Mouse (Mus musculus): Measurements from ENCODE around the gene Lbh. TPM values are rescaled to one million over a fixed set of nuclear protein-coding genes. Genes with fewer than 3 reads are reported as not detected.

Lbh gene
- polyA plus RNA-seq, 1 experiment from 2014 or later = 30.1 TPM

- H3K4me2 ChIP-seq (ENCODE audit: low read depth, low read length) = no peak overlapping the region
- 89% methylated on average over 6 of the region's 6 CpGs for WGBS
- no peak overlapping the region for H3K9ac ChIP-seq (ENCODE audit: low read length)
- H3K9me3 ChIP-seq (replicated peaks; ENCODE audit: control insufficient read depth, low read length) = no peaks in the 10 kb centered on the region
- no peak for ATAC-seq (replicated peaks; ENCODE audit: extremely low read depth, insufficient read depth, low FRiP score)
- H3K27ac ChIP-seq (ENCODE audit: low read length) = no peak overlapping the region
- H3K4me1 ChIP-seq (ENCODE audit: control insufficient read depth, insufficient read depth, low read length) = peaks cover 17% of the 10 kb centered on the region
- H3K4me3 ChIP-seq (ENCODE audit: low read length) = no peak overlapping the region
- no peaks in the 10 kb centered on the region for H3K27me3 ChIP-seq (ENCODE audit: control insufficient read depth, insufficient read depth, low read length)
- H3K36me3 ChIP-seq (ENCODE audit: control insufficient read depth, insufficient read depth) = no peaks in the 10 kb centered on the region
Observed at GRCm38 (mm10) chr17:72953811-72954685, 35.9 kb downstream of the Lbh start.

- H3K36me3 ChIP-seq (ENCODE audit: control insufficient read depth, insufficient read depth) = no peaks in the 10 kb centered on the region
- no peak overlapping the region for H3K9ac ChIP-seq (ENCODE audit: low read length)
- H3K4me1 ChIP-seq (ENCODE audit: control insufficient read depth, insufficient read depth, low read length) = peaks cover 18% of the 10 kb centered on the region
- no peaks in the 10 kb centered on the region for H3K9me3 ChIP-seq (replicated peaks; ENCODE audit: control insufficient read depth, low read length)
- no peak overlapping the region for H3K4me3 ChIP-seq (ENCODE audit: low read length)
- peak overlapping the region; percentile 39; the same call in 1 of the 2 replicates for H3K27ac ChIP-seq (ENCODE audit: low read length)
- WGBS = 23% methylated on average over 2 of the region's 2 CpGs
- no peaks in the 10 kb centered on the region for H3K27me3 ChIP-seq (ENCODE audit: control insufficient read depth, insufficient read depth, low read length)
- H3K4me2 ChIP-seq (ENCODE audit: low read depth, low read length) = no peak overlapping the region
- ATAC-seq (replicated peaks; ENCODE audit: extremely low read depth, insufficient read depth, low FRiP score) = no peak
Observed at GRCm38 (mm10) chr17:72955534-72955933, 37.4 kb downstream of the Lbh start.

- Histone ChIP-seq H3K36me3 (ENCODE audit: control insufficient read depth, insufficient read depth) (no peaks in the 10 kb centered on the region), H3K4me1 (ENCODE audit: control insufficient read depth, insufficient read depth, low read length) (peaks cover 14% of the 10 kb centered on the region), H3K9me3 (replicated peaks; ENCODE audit: control insufficient read depth, low read length) (no peaks in the 10 kb centered on the region), H3K9ac (ENCODE audit: low read length) (no peak overlapping the region), H3K27me3 (ENCODE audit: control insufficient read depth, insufficient read depth, low read length) (no peaks in the 10 kb centered on the region), H3K4me2 (ENCODE audit: low read depth, low read length) (no peak overlapping the region), H3K27ac (ENCODE audit: low read length) (no peak overlapping the region), H3K4me3 (ENCODE audit: low read length) (no peak overlapping the region)
- 88% methylated on average over 6 of the region's 6 CpGs for WGBS
- no peak for ATAC-seq (replicated peaks; ENCODE audit: extremely low read depth, insufficient read depth, low FRiP score)
Observed at GRCm38 (mm10) chr17:72957016-72957415, 38.9 kb downstream of the Lbh start.

GRCm38 (mm10) chr17:72958886-72959285, 40.8 kb downstream of the Lbh start:
- WGBS = 59% methylated on average over 5 of the region's 5 CpGs
- peaks cover 18% of the 10 kb centered on the region for H3K4me1 ChIP-seq (ENCODE audit: control insufficient read depth, insufficient read depth, low read length)
- no peaks in the 10 kb centered on the region for H3K9me3 ChIP-seq (replicated peaks; ENCODE audit: control insufficient read depth, low read length)
- H3K27ac ChIP-seq (ENCODE audit: low read length) = no peak overlapping the region
- no peak overlapping the region for H3K4me2 ChIP-seq (ENCODE audit: low read depth, low read length)
- ATAC-seq (replicated peaks; ENCODE audit: extremely low read depth, insufficient read depth, low FRiP score) = no peak
- no peak overlapping the region for H3K4me3 ChIP-seq (ENCODE audit: low read length)
- no peaks in the 10 kb centered on the region for H3K36me3 ChIP-seq (ENCODE audit: control insufficient read depth, insufficient read depth)
- no peaks in the 10 kb centered on the region for H3K27me3 ChIP-seq (ENCODE audit: control insufficient read depth, insufficient read depth, low read length)
- H3K9ac ChIP-seq (ENCODE audit: low read length) = no peak overlapping the region

GRCm38 (mm10) chr17:72959497-72960039, 41.5 kb downstream of the Lbh start:
- Histone ChIP-seq H3K27me3 (ENCODE audit: control insufficient read depth, insufficient read depth, low read length) (no peaks in the 10 kb centered on the region), H3K9ac (ENCODE audit: low read length) (no peak overlapping the region), H3K36me3 (ENCODE audit: control insufficient read depth, insufficient read depth) (no peaks in the 10 kb centered on the region), H3K4me1 (ENCODE audit: control insufficient read depth, insufficient read depth, low read length) (peaks cover 18% of the 10 kb centered on the region), H3K4me2 (ENCODE audit: low read depth, low read length) (no peak overlapping the region), H3K27ac (ENCODE audit: low read length) (no peak overlapping the region), H3K9me3 (replicated peaks; ENCODE audit: control insufficient read depth, low read length) (no peaks in the 10 kb centered on the region), H3K4me3 (ENCODE audit: low read length) (no peak overlapping the region)
- no peak for ATAC-seq (replicated peaks; ENCODE audit: extremely low read depth, insufficient read depth, low FRiP score)
- WGBS = 60% methylated on average over 5 of the region's 5 CpGs

GRCm38 (mm10) chr17:72960243-72960642, 42.1 kb downstream of the Lbh start:
- Histone ChIP-seq H3K36me3 (ENCODE audit: control insufficient read depth, insufficient read depth) (no peaks in the 10 kb centered on the region), H3K27me3 (ENCODE audit: control insufficient read depth, insufficient read depth, low read length) (no peaks in the 10 kb centered on the region), H3K9me3 (replicated peaks; ENCODE audit: control insufficient read depth, low read length) (no peaks in the 10 kb centered on the region), H3K4me2 (ENCODE audit: low read depth, low read length) (no peak overlapping the region), H3K27ac (ENCODE audit: low read length) (no peak overlapping the region), H3K4me1 (ENCODE audit: control insufficient read depth, insufficient read depth, low read length) (peaks cover 14% of the 10 kb centered on the region), H3K4me3 (ENCODE audit: low read length) (no peak overlapping the region), H3K9ac (ENCODE audit: low read length) (no peak overlapping the region)
- WGBS = 90% methylated on average over 4 of the region's 4 CpGs
- no peak for ATAC-seq (replicated peaks; ENCODE audit: extremely low read depth, insufficient read depth, low FRiP score)

- 83% methylated on average over 2 of the region's 2 CpGs for WGBS
Observed at GRCm38 (mm10) chr17:72960873-72961272, 42.8 kb downstream of the Lbh start.

GRCm38 (mm10) chr17:72961953-72962630, 44.0 kb downstream of the Lbh start:
- H3K9ac ChIP-seq (ENCODE audit: low read length) = no peak overlapping the region
- H3K9me3 ChIP-seq (replicated peaks; ENCODE audit: control insufficient read depth, low read length) = no peaks in the 10 kb centered on the region
- H3K4me1 ChIP-seq (ENCODE audit: control insufficient read depth, insufficient read depth, low read length) = peaks cover 25% of the 10 kb centered on the region
- no peak overlapping the region for H3K4me2 ChIP-seq (ENCODE audit: low read depth, low read length)
- no peak overlapping the region for H3K4me3 ChIP-seq (ENCODE audit: low read length)
- no peaks in the 10 kb centered on the region for H3K27me3 ChIP-seq (ENCODE audit: control insufficient read depth, insufficient read depth, low read length)
- WGBS = 71% methylated on average over 8 of the region's 8 CpGs
- no peak for ATAC-seq (replicated peaks; ENCODE audit: extremely low read depth, insufficient read depth, low FRiP score)
- no peaks in the 10 kb centered on the region for H3K36me3 ChIP-seq (ENCODE audit: control insufficient read depth, insufficient read depth)
- no peak overlapping the region for H3K27ac ChIP-seq (ENCODE audit: low read length)

More at GRCm38 (mm10) chr17:72960873-72961272, 42.8 kb downstream of the Lbh start:
- H3K36me3 ChIP-seq (ENCODE audit: control insufficient read depth, insufficient read depth) = no peaks in the 10 kb centered on the region
- no peak overlapping the region for H3K4me3 ChIP-seq (ENCODE audit: low read length)
- H3K9ac ChIP-seq (ENCODE audit: low read length) = no peak overlapping the region
- no peaks in the 10 kb centered on the region for H3K9me3 ChIP-seq (replicated peaks; ENCODE audit: control insufficient read depth, low read length)
- H3K4me1 ChIP-seq (ENCODE audit: control insufficient read depth, insufficient read depth, low read length) = peaks cover 14% of the 10 kb centered on the region
- no peaks in the 10 kb centered on the region for H3K27me3 ChIP-seq (ENCODE audit: control insufficient read depth, insufficient read depth, low read length)
- no peak overlapping the region for H3K27ac ChIP-seq (ENCODE audit: low read length)
- no peak overlapping the region for H3K4me2 ChIP-seq (ENCODE audit: low read depth, low read length)
- ATAC-seq (replicated peaks; ENCODE audit: extremely low read depth, insufficient read depth, low FRiP score) = no peak

- H3K27me3 ChIP-seq (ENCODE audit: control insufficient read depth, insufficient read depth, low read length) = no peaks in the 10 kb centered on the region
- H3K4me1 ChIP-seq (ENCODE audit: control insufficient read depth, insufficient read depth, low read length) = peaks cover 39% of the 10 kb centered on the region
- H3K27ac ChIP-seq (ENCODE audit: low read length) = peak overlapping the region; percentile 48; the same call in 1 of the 2 replicates
- H3K4me2 ChIP-seq (ENCODE audit: low read depth, low read length) = no peak overlapping the region
- WGBS = 64% methylated on average over 5 of the region's 5 CpGs
- H3K9me3 ChIP-seq (replicated peaks; ENCODE audit: control insufficient read depth, low read length) = no peaks in the 10 kb centered on the region
- no peak overlapping the region for H3K4me3 ChIP-seq (ENCODE audit: low read length)
- H3K9ac ChIP-seq (ENCODE audit: low read length) = no peak overlapping the region
- H3K36me3 ChIP-seq (ENCODE audit: control insufficient read depth, insufficient read depth) = no peaks in the 10 kb centered on the region
- ATAC-seq (replicated peaks; ENCODE audit: extremely low read depth, insufficient read depth, low FRiP score) = no peak
Observed at GRCm38 (mm10) chr17:72965687-72966086, 47.6 kb downstream of the Lbh start.

Measured in heart, embryonic 16.5 days (tissue).